Mouse (Mus musculus): ENCODE data around the gene Mthfs. TPM values are rescaled to one million over a fixed set of nuclear protein-coding genes. Genes with fewer than 3 reads are reported as not detected.

The Mthfs gene
- total and polyA plus RNA-seq, 2 experiments from 2014 or later, result 8.3 to 16.9 TPM

- Histone ChIP-seq H3K9ac (replicated peaks; ENCODE audit: low read length, poor library complexity, severe bottlenecking) (no peak overlapping the region), H3K4me3 (ENCODE audit: low read depth, low read length) (no peak overlapping the region), H3K9me3 (ENCODE audit: low read length) (no peaks in the 10 kb centered on the region), H3K27me3 (ENCODE audit: insufficient read depth, low read length) (no peaks in the 10 kb centered on the region), H3K4me2 (ENCODE audit: low read depth, low read length, poor library complexity, severe bottlenecking) (no peak overlapping the region), H3K27ac (ENCODE audit: low read depth, low read length) (no peak overlapping the region), H3K4me1 (ENCODE audit: insufficient read depth, low read length) (no peaks in the 10 kb centered on the region), H3K36me3 (ENCODE audit: insufficient read depth, low read length) (no peaks in the 10 kb centered on the region)
- TF ChIP-seq CTCF (IDR thresholded peaks at IDR 0.05), result no peak
- ATAC-seq (ENCODE audit: low FRiP score), result no peak
- WGBS, result 82% methylated on average over 2 of the region's 2 CpGs
- DNase-seq (ENCODE audit: low spot score), result no peak
Observed at GRCm38 (mm10) chr9:89270376-89270775, 59.9 kb downstream of the Mthfs start.

GRCm38 (mm10) chr9:89273766-89274165, 63.3 kb downstream of the Mthfs start:
- H3K9me3 ChIP-seq (ENCODE audit: low read length), result no peaks in the 10 kb centered on the region
- H3K4me1 ChIP-seq (ENCODE audit: insufficient read depth, low read length), result no peaks in the 10 kb centered on the region
- H3K27me3 ChIP-seq (ENCODE audit: insufficient read depth, low read length), result no peaks in the 10 kb centered on the region
- no peak overlapping the region for H3K27ac ChIP-seq (ENCODE audit: low read depth, low read length)
- ATAC-seq (ENCODE audit: low FRiP score) (no peak), DNase-seq (ENCODE audit: low spot score) (peak; percentile 25)
- H3K4me3 ChIP-seq (ENCODE audit: low read depth, low read length), result no peak overlapping the region
- no peak for TF ChIP-seq CTCF (IDR thresholded peaks at IDR 0.05)
- no peak overlapping the region for H3K9ac ChIP-seq (replicated peaks; ENCODE audit: low read length, poor library complexity, severe bottlenecking)
- H3K36me3 ChIP-seq (ENCODE audit: insufficient read depth, low read length), result no peaks in the 10 kb centered on the region
- WGBS, result 79% methylated on average over 7 of the region's 7 CpGs
- H3K4me2 ChIP-seq (ENCODE audit: low read depth, low read length, poor library complexity, severe bottlenecking), result no peak overlapping the region

- WGBS, result 80% methylated on average over 8 of the region's 8 CpGs
- Histone ChIP-seq H3K4me2 (ENCODE audit: low read depth, low read length, poor library complexity, severe bottlenecking) (no peak overlapping the region), H3K4me1 (ENCODE audit: insufficient read depth, low read length) (no peaks in the 10 kb centered on the region), H3K27ac (ENCODE audit: low read depth, low read length) (no peak overlapping the region), H3K9me3 (ENCODE audit: low read length) (no peaks in the 10 kb centered on the region), H3K4me3 (ENCODE audit: low read depth, low read length) (no peak overlapping the region), H3K9ac (replicated peaks; ENCODE audit: low read length, poor library complexity, severe bottlenecking) (no peak overlapping the region), H3K36me3 (ENCODE audit: insufficient read depth, low read length) (no peaks in the 10 kb centered on the region), H3K27me3 (ENCODE audit: insufficient read depth, low read length) (no peaks in the 10 kb centered on the region)
- no peak for ATAC-seq (ENCODE audit: low FRiP score)
- DNase-seq (ENCODE audit: low spot score), result no peak
- no peak for TF ChIP-seq CTCF (IDR thresholded peaks at IDR 0.05)
Observed at GRCm38 (mm10) chr9:89278207-89278606, 67.7 kb downstream of the Mthfs start.

GRCm38 (mm10) chr9:89282374-89283068, 72.0 kb downstream of the Mthfs start:
- Histone ChIP-seq H3K9ac (replicated peaks; ENCODE audit: low read length, poor library complexity, severe bottlenecking) (no peak overlapping the region), H3K4me2 (ENCODE audit: low read depth, low read length, poor library complexity, severe bottlenecking) (no peak overlapping the region), H3K4me3 (ENCODE audit: low read depth, low read length) (no peak overlapping the region), H3K36me3 (ENCODE audit: insufficient read depth, low read length) (no peaks in the 10 kb centered on the region), H3K27me3 (ENCODE audit: insufficient read depth, low read length) (no peaks in the 10 kb centered on the region), H3K4me1 (ENCODE audit: insufficient read depth, low read length) (no peaks in the 10 kb centered on the region), H3K27ac (ENCODE audit: low read depth, low read length) (no peak overlapping the region), H3K9me3 (ENCODE audit: low read length) (no peaks in the 10 kb centered on the region)
- WGBS, result 90% methylated on average over 2 of the region's 2 CpGs
- no peak for TF ChIP-seq CTCF (IDR thresholded peaks at IDR 0.05)
- ATAC-seq (ENCODE audit: low FRiP score), result no peak
- DNase-seq (ENCODE audit: low spot score), result no peak

GRCm38 (mm10) chr9:89288037-89288436, 77.6 kb downstream of the Mthfs start:
- H3K27ac ChIP-seq (ENCODE audit: low read depth, low read length), result no peak overlapping the region
- no peaks in the 10 kb centered on the region for H3K36me3 ChIP-seq (ENCODE audit: insufficient read depth, low read length)
- no peaks in the 10 kb centered on the region for H3K4me1 ChIP-seq (ENCODE audit: insufficient read depth, low read length)
- no peaks in the 10 kb centered on the region for H3K27me3 ChIP-seq (ENCODE audit: insufficient read depth, low read length)
- no peak for DNase-seq (ENCODE audit: low spot score)
- 20% methylated on average over 2 of the region's 2 CpGs for WGBS
- ATAC-seq (ENCODE audit: low FRiP score), result no peak
- TF ChIP-seq CTCF (IDR thresholded peaks at IDR 0.05), result no peak
- no peak overlapping the region for H3K4me3 ChIP-seq (ENCODE audit: low read depth, low read length)
- H3K4me2 ChIP-seq (ENCODE audit: low read depth, low read length, poor library complexity, severe bottlenecking), result no peak overlapping the region
- no peak overlapping the region for H3K9ac ChIP-seq (replicated peaks; ENCODE audit: low read length, poor library complexity, severe bottlenecking)
- no peaks in the 10 kb centered on the region for H3K9me3 ChIP-seq (ENCODE audit: low read length)

GRCm38 (mm10) chr9:89293364-89293763, 82.9 kb downstream of the Mthfs start:
- no peak overlapping the region for H3K9ac ChIP-seq (replicated peaks; ENCODE audit: low read length, poor library complexity, severe bottlenecking)
- DNase-seq (ENCODE audit: low spot score), result no peak
- no peaks in the 10 kb centered on the region for H3K27me3 ChIP-seq (ENCODE audit: insufficient read depth, low read length)
- 87% methylated on average over 3 of the region's 3 CpGs for WGBS
- no peak for ATAC-seq (ENCODE audit: low FRiP score)
- no peak for TF ChIP-seq CTCF (IDR thresholded peaks at IDR 0.05)
- no peaks in the 10 kb centered on the region for H3K36me3 ChIP-seq (ENCODE audit: insufficient read depth, low read length)
- no peak overlapping the region for H3K4me3 ChIP-seq (ENCODE audit: low read depth, low read length)
- H3K9me3 ChIP-seq (ENCODE audit: low read length), result no peaks in the 10 kb centered on the region
- no peak overlapping the region for H3K27ac ChIP-seq (ENCODE audit: low read depth, low read length)
- H3K4me1 ChIP-seq (ENCODE audit: insufficient read depth, low read length), result no peaks in the 10 kb centered on the region
- H3K4me2 ChIP-seq (ENCODE audit: low read depth, low read length, poor library complexity, severe bottlenecking), result no peak overlapping the region

Measured in midbrain, postnatal 0 days (tissue).